Mouse (Mus musculus) MEL (cell line): ENCODE data around the gene Dpf2. TPM values are rescaled to one million over a fixed set of nuclear protein-coding genes. Genes with fewer than 3 reads are reported as not detected.

Experiments used
- DNase-seq: peaks from one replicate; pipeline ENCODE4 v3.0.0; 2011; ENCODE audit warnings: low read depth, low spot score
- H3K27ac ChIP-seq: 2 replicates; pipeline ENCODE4 v1.5.1; 2012; ENCODE audit warnings: low read depth, mild to moderate bottlenecking, control low read depth, low read length, moderate library complexity; ENCODE audit not compliant: control insufficient read depth
- H3K27me3 ChIP-seq, 2 experiments: fragments of 150-350 bp in 1 of 2; sonication (generic) in 1 of 2; 2 replicates each; pipeline ENCODE4 v1.6.1; 2012; ENCODE audit warnings: low read length in 2 of 2, mild to moderate bottlenecking in 2 of 2, improper control_type of control experiment in 1 of 2, moderate library complexity in 1 of 2; ENCODE audit not compliant: insufficient read depth in 2 of 2, control insufficient read depth in 1 of 2
- H3K36me3 ChIP-seq, 2 experiments: 2 replicates each; pipeline ENCODE4 v1.6.1; 2012 to 2014; ENCODE audit warnings: low read length in 2 of 2, improper control_type of control experiment in 1 of 2, inconsistent platforms in 1 of 2, mild to moderate bottlenecking in 1 of 2; ENCODE audit not compliant: insufficient read depth in 2 of 2, control insufficient read depth in 1 of 2
- H3K4me1 ChIP-seq, 2 experiments: fragments of 150-350 bp in 1 of 2; sonication (generic) in 1 of 2; 2 replicates each; pipeline ENCODE4 v1.6.1; 2012; ENCODE audit warnings: low read length in 2 of 2, improper control_type of control experiment in 1 of 2, mild to moderate bottlenecking in 1 of 2; ENCODE audit not compliant: insufficient read depth in 2 of 2, control insufficient read depth in 1 of 2
- H3K4me3 ChIP-seq, 2 experiments: fragments of 150-350 bp in 1 of 2; sonication (generic) in 1 of 2; 2 replicates each; pipeline ENCODE4 v1.5.1; 2012; ENCODE audit warnings: low read depth in 2 of 2, low read length in 2 of 2, mild to moderate bottlenecking in 2 of 2, moderate library complexity in 2 of 2, control low read depth in 1 of 2, improper control_type of control experiment in 1 of 2; ENCODE audit not compliant: control insufficient read depth in 1 of 2, insufficient read depth in 1 of 2
- H3K79me2 ChIP-seq: 2 replicates; pipeline ENCODE4 v1.6.1; 2012; ENCODE audit warnings: mild to moderate bottlenecking, low read length, moderate library complexity; ENCODE audit not compliant: control insufficient read depth, poor library complexity, insufficient read depth
- H3K9ac ChIP-seq: 2 replicates; pipeline ENCODE4 v1.6.1; 2012; ENCODE audit warnings: low read depth, mild to moderate bottlenecking, control low read depth, low read length, moderate library complexity; ENCODE audit not compliant: control insufficient read depth, poor library complexity, severe bottlenecking
- H3K9me3 ChIP-seq: fragments of 150-350 bp; sonication (generic); replicated peaks from 2 replicates; pipeline ENCODE4 v1.6.1; 2012; ENCODE audit warnings: mild to moderate bottlenecking, low read length, improper control_type of control experiment, moderate library complexity; ENCODE audit not compliant: insufficient read depth
- CHD1 ChIP-seq: IDR thresholded peaks from 2 replicates; pipeline ENCODE4 v1.6.1; 2012; ENCODE audit warnings: low read depth, mild to moderate bottlenecking, inconsistent platforms, low read length, improper control_type of control experiment
- CHD2 ChIP-seq: IDR thresholded peaks from 2 replicates; pipeline ENCODE4 v1.6.1; 2011; ENCODE audit warnings: low read length, improper control_type of control experiment
- E2F4 ChIP-seq: IDR thresholded peaks from 2 replicates; pipeline ENCODE4 v1.6.1; 2011; ENCODE audit warnings: low read depth, low read length, improper control_type of control experiment, borderline replicate concordance
- ETS1 ChIP-seq: IDR thresholded peaks from 2 replicates; pipeline ENCODE4 v1.6.1; 2012; ENCODE audit warnings: low read depth, mild to moderate bottlenecking, inconsistent platforms, low read length, improper control_type of control experiment, moderate library complexity
- GABPA ChIP-seq: IDR thresholded peaks from 2 replicates; pipeline ENCODE4 v1.6.1; 2012; ENCODE audit warnings: low read depth, mild to moderate bottlenecking, inconsistent platforms, low read length, improper control_type of control experiment, moderate library complexity
- HCFC1 ChIP-seq: IDR thresholded peaks from 2 replicates; pipeline ENCODE4 v1.6.1; 2012; ENCODE audit warnings: low read depth, mild to moderate bottlenecking, inconsistent platforms, low read length, improper control_type of control experiment, moderate library complexity
- KAT2A ChIP-seq: conservative IDR thresholded peaks from 2 replicates; pipeline ENCODE4 v1.6.1; 2012; ENCODE audit warnings: low read depth, low read length, improper control_type of control experiment, inconsistent platforms
- MAX ChIP-seq: IDR thresholded peaks from 2 replicates; pipeline ENCODE4 v1.6.1; 2011; ENCODE audit warnings: low read length, improper control_type of control experiment
- MEF2A ChIP-seq: IDR thresholded peaks from 2 replicates; pipeline ENCODE4 v1.6.1; 2014; ENCODE audit warnings: low read depth, mild to moderate bottlenecking, inconsistent platforms, low read length, improper control_type of control experiment; ENCODE audit not compliant: poor library complexity, insufficient replicate concordance, severe bottlenecking; ENCODE audit errors: extremely low read depth
- NELFE ChIP-seq: IDR thresholded peaks from 2 replicates; pipeline ENCODE4 v1.6.1; 2011; ENCODE audit warnings: low read depth, low read length, improper control_type of control experiment
- POLR2A ChIP-seq, 2 experiments: IDR thresholded peaks; 2 replicates each; pipeline ENCODE4 v1.6.1; 2011 to 2012; ENCODE audit warnings: low read length in 2 of 2, mild to moderate bottlenecking in 2 of 2, control low read depth in 1 of 2, improper control_type of control experiment in 1 of 2, low read depth in 1 of 2, moderate library complexity in 1 of 2; ENCODE audit not compliant: control insufficient read depth in 1 of 2, insufficient read depth in 1 of 2, poor library complexity in 1 of 2
- POLR2AphosphoS2 ChIP-seq: IDR thresholded peaks from 2 replicates; pipeline ENCODE4 v1.6.1; 2011; ENCODE audit warnings: low read length, improper control_type of control experiment
- POLR2AphosphoS5 ChIP-seq: IDR thresholded peaks from 2 replicates; pipeline ENCODE4 v1.6.1; 2012; ENCODE audit warnings: low read depth, borderline replicate concordance, mild to moderate bottlenecking, inconsistent platforms, low read length, moderate library complexity, mixed read lengths
- RCOR1 ChIP-seq: IDR thresholded peaks from 2 replicates; pipeline ENCODE4 v1.6.1; 2012; ENCODE audit warnings: low read depth, mild to moderate bottlenecking, inconsistent platforms, low read length, improper control_type of control experiment
- TAL1 ChIP-seq: IDR thresholded peaks from 2 replicates; pipeline ENCODE4 v1.6.1; 2012; ENCODE audit warnings: mild to moderate bottlenecking, inconsistent platforms, low read length, moderate library complexity, mixed read lengths
- TCF12 ChIP-seq: IDR thresholded peaks from 2 replicates; pipeline ENCODE4 v1.6.1; 2014; ENCODE audit warnings: low read depth, mild to moderate bottlenecking, inconsistent platforms, low read length, improper control_type of control experiment, moderate library complexity
- UBTF ChIP-seq: IDR thresholded peaks from 2 replicates; pipeline ENCODE4 v1.6.1; 2012; ENCODE audit warnings: low read depth, mild to moderate bottlenecking, inconsistent platforms, low read length, improper control_type of control experiment, moderate library complexity, borderline replicate concordance; ENCODE audit not compliant: insufficient read depth
- USF2 ChIP-seq, 2 experiments: IDR thresholded peaks; 2 replicates each; pipeline ENCODE4 v1.6.1; 2011 to 2012; ENCODE audit warnings: improper control_type of control experiment in 2 of 2, low read length in 2 of 2, borderline replicate concordance in 1 of 2, inconsistent platforms in 1 of 2, low read depth in 1 of 2, mild to moderate bottlenecking in 1 of 2; ENCODE audit not compliant: insufficient read depth in 1 of 2
- ZNF384 ChIP-seq: IDR thresholded peaks from 2 replicates; pipeline ENCODE4 v1.6.1; 2012; ENCODE audit warnings: low read depth, mild to moderate bottlenecking, inconsistent platforms, low read length, improper control_type of control experiment
- polyA plus RNA-seq, 2 experiments: library from polyadenylated mRNA; stranded (reverse) in 1 of 2; unstranded in 1 of 2; fragments of >175 nt in 1 of 2; fragments of >200 nt in 1 of 2; gene quantifications; 2 replicates each; pipeline versions ENCODE4 v1.2.1 to v1.2.4; 2012; ENCODE audit warnings: low replicate concordance in 2 of 2, low read depth in 1 of 2; ENCODE audit not compliant: insufficient read length in 2 of 2, insufficient read depth in 1 of 2, missing spikeins in 1 of 2
- total RNA-seq: library from RNA; depleted of rRNA; stranded (reverse); fragments of 300-350 nt; gene quantifications from 2 replicates; pipeline ENCODE4 v1.2.3, GENCODE M21; 2012

Dpf2 gene
- total and polyA plus RNA-seq, 3 experiments, result 58.6 to 166 (median 133) TPM

DNA sequence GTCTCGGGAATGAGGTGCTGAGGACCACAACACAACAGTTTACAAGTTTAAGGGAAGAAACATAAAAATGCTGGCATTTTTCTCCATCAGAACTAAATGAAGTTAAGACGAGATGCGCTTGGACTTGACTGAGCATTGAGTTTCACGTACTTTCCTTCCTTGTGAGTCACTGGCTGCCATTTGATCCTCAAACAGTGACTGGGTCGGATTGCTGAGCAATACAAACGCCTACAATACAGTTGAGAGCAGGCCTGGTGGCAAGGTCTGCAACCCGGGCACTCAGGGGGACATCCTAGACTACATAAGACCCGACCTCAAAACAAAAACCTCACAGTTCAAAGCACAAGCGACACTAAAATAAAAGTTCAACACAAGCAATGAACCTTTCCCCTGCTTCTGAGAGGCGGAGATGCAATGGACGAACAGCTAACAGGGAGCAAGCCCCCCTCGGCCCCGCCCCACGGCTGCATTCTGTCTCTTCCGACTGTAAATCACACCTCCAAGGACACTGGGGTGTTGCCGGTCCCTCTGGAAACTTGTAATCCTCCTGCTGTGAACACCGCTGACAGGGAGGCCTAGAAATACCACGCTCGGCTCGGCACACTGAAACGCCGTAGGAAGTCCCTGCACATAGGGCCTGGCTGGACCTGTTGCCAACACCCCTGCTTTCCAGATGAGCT lies 41.4 kb upstream of the Dpf2 start:
- no peaks in the 10 kb centered on the region for H3K79me2 ChIP-seq
- TF ChIP-seq TAL1, result no peak
- TF ChIP-seq POLR2A (IDR thresholded peaks at IDR 0.05; ENCODE audit: control insufficient read depth in 1 of 2, insufficient read depth in 1 of 2, low read depth in 1 of 2, low read length in 2 of 2, poor library complexity in 1 of 2), result no peak
- no peak for TF ChIP-seq NELFE
- TF ChIP-seq, all 39 proteins: peak for 0
- Histone ChIP-seq H3K4me3 (no peak overlapping the region), H3K27ac (no peak overlapping the region), H3K27me3 (no peaks in the 10 kb centered on the region), H3K9me3 (no peaks in the 10 kb centered on the region), H3K9ac (no peak overlapping the region), H3K36me3 (peaks cover 0 to 19% of the 10 kb centered on the region in 2 experiments; a peak in 2 of 4 replicates), H3K4me1 (no peaks in the 10 kb centered on the region)
- DNase-seq, result no peak

DNA sequence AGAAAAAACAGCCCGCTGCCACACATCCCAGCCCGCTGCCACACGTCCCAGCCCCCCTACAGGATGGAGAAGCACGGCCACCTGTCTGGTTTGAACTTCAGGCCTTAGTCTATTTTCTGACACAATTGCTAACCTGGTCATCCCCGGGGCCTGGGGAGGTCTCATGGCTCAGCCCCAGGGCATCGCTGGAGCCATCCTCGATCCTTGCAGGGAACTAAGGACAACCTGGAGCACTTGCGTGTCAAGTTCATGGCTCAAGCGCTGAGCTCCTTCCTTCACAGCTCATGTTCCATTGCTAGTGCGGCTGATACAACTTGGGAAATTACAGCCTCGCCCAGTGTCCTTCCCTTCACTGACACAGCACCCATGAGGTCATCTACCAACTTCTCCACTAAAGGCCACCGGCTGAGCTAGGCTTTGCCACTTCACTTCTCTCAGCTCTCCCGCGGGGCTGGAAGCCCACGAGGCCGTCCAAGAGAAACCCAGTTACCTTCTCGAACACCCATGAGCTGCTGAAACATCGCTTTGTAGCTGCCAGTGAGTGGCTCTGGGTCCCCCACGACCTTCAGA lies 40.5 kb upstream of the Dpf2 start:
- Histone ChIP-seq H3K9me3 (no peaks in the 10 kb centered on the region), H3K27me3 (no peaks in the 10 kb centered on the region), H3K36me3 (peaks cover 0 to 18% of the 10 kb centered on the region in 2 experiments; a peak in 2 of 4 replicates), H3K79me2 (no peaks in the 10 kb centered on the region), H3K9ac (no peak overlapping the region), H3K4me1 (no peaks in the 10 kb centered on the region), H3K27ac (no peak overlapping the region), H3K4me3 (no peak overlapping the region)
- DNase-seq, result no peak
- no peak for TF ChIP-seq UBTF
- no peak for TF ChIP-seq CHD1

DNA sequence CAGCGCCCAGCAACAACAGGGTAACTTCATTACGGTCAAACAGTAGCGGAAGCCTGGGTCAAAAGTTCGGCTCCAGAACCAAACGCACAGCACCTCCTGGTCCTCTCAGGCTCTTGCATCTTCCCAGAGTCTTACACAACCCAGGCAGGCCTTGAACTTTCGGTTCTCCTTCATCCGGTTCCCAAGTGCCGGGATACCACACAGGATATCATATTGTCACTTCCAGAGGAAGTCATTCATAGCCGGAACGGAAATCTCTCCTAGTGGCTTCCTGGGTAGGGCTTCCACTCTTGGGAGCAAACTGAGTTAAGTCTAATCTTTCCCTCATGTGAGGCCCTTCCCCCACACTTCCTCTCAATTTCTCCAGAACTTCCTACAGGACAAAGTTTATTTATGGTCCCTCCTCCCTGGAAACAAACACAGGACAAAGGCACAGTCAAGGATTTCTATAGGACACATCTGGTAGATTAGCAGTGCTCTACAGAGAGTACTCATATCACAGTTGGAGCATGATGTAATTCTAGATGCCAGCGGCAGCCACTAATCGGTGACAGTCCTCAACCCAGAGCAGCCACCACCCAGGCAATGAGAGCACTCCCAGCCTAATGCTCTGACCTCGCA lies 39.4 kb upstream of the Dpf2 start:
- H3K79me2 ChIP-seq, result no peaks in the 10 kb centered on the region
- no peak overlapping the region for H3K4me3 ChIP-seq
- no peak overlapping the region for H3K27ac ChIP-seq
- no peak overlapping the region for H3K9ac ChIP-seq
- H3K4me1 ChIP-seq, result no peaks in the 10 kb centered on the region
- no peaks in the 10 kb centered on the region for H3K9me3 ChIP-seq
- peaks cover 0 to 13% of the 10 kb centered on the region in 2 experiments; a peak in 2 of 4 replicates for H3K36me3 ChIP-seq
- no peaks in the 10 kb centered on the region for H3K27me3 ChIP-seq
- TF ChIP-seq RCOR1 (no peak), MEF2A (no peak), TAL1 (no peak), POLR2AphosphoS2 (no peak), ETS1 (no peak), MAX (no peak), GABPA (no peak), HCFC1 (no peak), ZNF384 (no peak), TCF12 (no peak), KAT2A (no peak), CHD1 (no peak), USF2 (IDR thresholded peaks at IDR 0.05; ENCODE audit: borderline replicate concordance in 1 of 2, insufficient read depth in 1 of 2, low read depth in 1 of 2, low read length in 2 of 2) (no peak), E2F4 (no peak), POLR2A (IDR thresholded peaks at IDR 0.05; ENCODE audit: control insufficient read depth in 1 of 2, insufficient read depth in 1 of 2, low read depth in 1 of 2, low read length in 2 of 2, poor library complexity in 1 of 2) (no peak), POLR2AphosphoS5 (no peak), CHD2 (no peak)
- no peak for DNase-seq
